ENCODE assay signal across 9 mouse cellular contexts in the genomic region with DNA sequence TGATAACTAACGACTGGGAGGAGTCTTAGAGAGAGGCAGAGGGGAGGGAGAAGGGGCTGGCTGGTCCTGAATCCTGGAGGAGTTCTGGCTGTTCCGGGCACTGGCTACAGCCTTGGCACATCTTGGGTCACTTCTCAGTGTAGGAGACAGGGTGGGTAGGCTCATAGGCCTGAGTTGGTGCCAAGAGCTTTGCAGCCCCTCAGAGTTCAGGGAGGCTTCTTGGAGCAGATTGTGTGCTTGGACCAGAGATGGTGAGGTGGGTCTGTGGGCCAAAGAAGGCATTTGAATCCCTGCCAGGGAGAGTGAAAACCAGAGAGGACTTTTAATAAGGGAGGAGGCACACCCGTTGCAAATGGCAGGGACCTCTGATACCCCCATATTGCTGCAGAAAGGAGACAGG. TPM values are rescaled to one million over a fixed set of nuclear protein-coding genes. Genes with fewer than 3 reads are reported as not detected.
DNase-seq lines count a peak whose midpoint lies in the region; ATAC-seq and TF ChIP-seq lines count a peak whose summit lies in the region.
"Had no signal": no experiment of that assay in that cellular context is flagged by ENCODE, and none has a peak within 500 bp of the region (broad histone marks: within the 10 kb centered on the region; RNA-seq: fewer than 3 reads in every experiment).

No protein-coding gene starts in this region.

- ATAC-seq in heart, embryonic 15.5 days (replicated peaks; ENCODE audit: insufficient number of reproducible peaks, insufficient read depth, low FRiP score, low read depth), result no peak
- ATAC-seq in midbrain, embryonic 12.5 days (ENCODE audit: low FRiP score, low read depth), result no peak

- WGBS in heart, embryonic 15.5 days, result 27% methylated on average over 3 of the region's 3 CpGs
- WGBS in midbrain, embryonic 12.5 days, result 0% methylated on average over 3 of the region's 3 CpGs

- H3K9ac ChIP-seq in heart, embryonic 15.5 days, result peak overlapping the region; percentile 83; the same call in 1 of the 2 replicates
- H3K9ac ChIP-seq in midbrain, embryonic 12.5 days (replicated peaks), result peak overlapping the region; percentile 80

- DNase-seq in heart, adult 18-20 months, result peak; percentile 22 to 35
- DNase-seq in heart, postnatal 25 days (ENCODE audit: low spot score), result no peak
- DNase-seq in brain, embryonic 14.5 days (ENCODE audit: low read depth), result peak; percentile 62
- no peak for DNase-seq in ovary, postnatal 36 days (ENCODE audit: low spot score)
- no peak for DNase-seq in Muller cell, postnatal 12 days (ENCODE audit: inconsistent ontology term)
- no peak for DNase-seq in ovary, adult 18-20 months (ENCODE audit: low spot score)

- peak overlapping the region; percentile 77 for H3K27ac ChIP-seq in heart, embryonic 15.5 days
- peak overlapping the region; percentile 54 for H3K27ac ChIP-seq in midbrain, embryonic 12.5 days (replicated peaks)

- H3K4me2 ChIP-seq in heart, embryonic 15.5 days, result peak overlapping the region; percentile 98
- H3K4me2 ChIP-seq in midbrain, embryonic 12.5 days (replicated peaks), result peak overlapping the region; percentile 91

- H3K4me3 ChIP-seq in heart, embryonic 15.5 days, result peak overlapping the region; percentile 70
- H3K4me3 ChIP-seq in midbrain, embryonic 12.5 days, result peak overlapping the region; percentile 63

- H3K27me3 ChIP-seq in heart, embryonic 15.5 days, result peaks cover 21% of the 10 kb centered on the region
- peaks cover 23% of the 10 kb centered on the region for H3K27me3 ChIP-seq in midbrain, embryonic 12.5 days

- no peaks in the 10 kb centered on the region for H3K36me3 ChIP-seq in heart, embryonic 15.5 days
- H3K36me3 ChIP-seq in midbrain, embryonic 12.5 days, result peaks cover 25% of the 10 kb centered on the region
- H3K36me3 ChIP-seq: G1E had no signal

- TF ChIP-seq POLR2A in brain, embryonic 14.5 days (IDR thresholded peaks at IDR 0.05; ENCODE audit: borderline replicate concordance, extremely low read depth, insufficient read depth, insufficient read length, poor library complexity, severe bottlenecking), result no peak

- H3K4me1 ChIP-seq in heart, embryonic 15.5 days (replicated peaks), result peaks cover 41% of the 10 kb centered on the region
- H3K4me1 ChIP-seq in midbrain, embryonic 12.5 days, result peaks cover 29% of the 10 kb centered on the region

- no peak for TF ChIP-seq CTCF in brain, embryonic 14.5 days (IDR thresholded peaks at IDR 0.05; ENCODE audit: borderline replicate concordance, extremely low read depth, insufficient read depth, insufficient read length)

- intact Hi-C loops in heart, postnatal 25 days (cut with DNase I), result loop anchor here (5.0 kb wide), 1 partner anchor 35 kb away; no protein-coding TSS in a partner anchor

- no peaks in the 10 kb centered on the region; the same call in 1 of the 2 replicates for H3K9me3 ChIP-seq in heart, embryonic 15.5 days (replicated peaks)
- peaks cover 3% of the 10 kb centered on the region for H3K9me3 ChIP-seq in midbrain, embryonic 12.5 days

RNA-seq across cellular contexts. Expression of gene Fbln1, which starts 1.3 kb away (rescaled TPM):
- total RNA-seq in heart, adult 18-20 months (2021), result 10 to 100 TPM; 54.5 to 74.1 TPM
- 10 to 100 TPM; 94.1 to 94.2 TPM for total RNA-seq in heart, postnatal 25 days (2021)
- 52.7 and 59.3 TPM in 2 replicates for polyA plus RNA-seq in brain, embryonic 14.5 days (2012; rRNA removed)
- 119 and 157 TPM in 2 replicates for polyA plus RNA-seq in heart, embryonic 15.5 days (2015; fragmentation: Nextera tagmentation; extraction: Ambion mirVana)
- polyA plus RNA-seq in midbrain, embryonic 12.5 days (2016; fragmentation: Nextera tagmentation; extraction: Ambion mirVana), result 118 and 156 TPM in 2 replicates
- polyA plus RNA-seq: G1E had no signal

Comparison
In these comparisons a context has a peak if more than half of its experiments do, and no peak if none do; other contexts are left out.
1. DNase-seq: peak in heart, adult 18-20 months (2 of 2) and brain, embryonic 14.5 days (single experiment); none in heart, postnatal 25 days (single experiment), ovary, postnatal 36 days (single experiment), Muller cell, postnatal 12 days (single experiment) and ovary, adult 18-20 months (single experiment).